Mouse (Mus musculus) kidney, postnatal 0 days (tissue): ENCODE results near the gene Kctd10. TPM values are rescaled to one million over a fixed set of nuclear protein-coding genes. Genes with fewer than 3 reads are reported as not detected.

Experiments
- ATAC-seq: fragments of 200-750 bp; cut with Nextera tagmentation; replicated peaks from 2 replicates; pipeline ENCODE4 v1.8.0; 2017; ENCODE audit warnings: low read depth, moderate number of reproducible peaks, moderate TSS enrichment, moderate library complexity; ENCODE audit not compliant: low FRiP score
- DNase-seq: peaks from one replicate; pipeline ENCODE4 v3.0.0-alpha.2; 2016; ENCODE audit warnings: low spot score
- H3K27ac ChIP-seq: fragments of 300-500 bp; sonication (generic); 2 replicates; pipeline ENCODE4 v1.5.1; 2014; ENCODE audit warnings: mild to moderate bottlenecking
- H3K27me3 ChIP-seq: fragments of 300-500 bp; sonication (generic); 2 replicates; pipeline ENCODE4 v1.6.1; 2014; ENCODE audit warnings: low read length, mixed read lengths; ENCODE audit not compliant: insufficient read depth
- H3K36me3 ChIP-seq: fragments of 300-500 bp; sonication (generic); 2 replicates; pipeline ENCODE4 v1.6.1; 2014; ENCODE audit warnings: low read length, mixed read lengths; ENCODE audit not compliant: insufficient read depth
- H3K4me1 ChIP-seq: fragments of 300-500 bp; sonication (generic); replicated peaks from 2 replicates; pipeline ENCODE4 v1.6.1; 2014; ENCODE audit warnings: antibody characterized with exemption, low read length, mixed read lengths; ENCODE audit not compliant: insufficient read depth
- H3K4me2 ChIP-seq: fragments of 300-500 bp; sonication (generic); 2 replicates; pipeline ENCODE4 v1.6.1; 2014; ENCODE audit warnings: mild to moderate bottlenecking, low read length, moderate library complexity, mixed read lengths
- H3K4me3 ChIP-seq: fragments of 300-500 bp; sonication (generic); replicated peaks from 2 replicates; pipeline ENCODE4 v1.5.1; 2014; ENCODE audit warnings: low read depth, low read length
- H3K9ac ChIP-seq: fragments of 300-500 bp; sonication (generic); 2 replicates; pipeline ENCODE4 v1.6.1; 2014; ENCODE audit warnings: low read depth, low read length
- H3K9me3 ChIP-seq: fragments of 300-500 bp; sonication (generic); replicated peaks from 2 replicates; pipeline ENCODE4 v1.6.1; 2016; ENCODE audit warnings: low read length, inconsistent platforms, mixed read lengths
- CTCF ChIP-seq: IDR thresholded peaks from 2 replicates; pipeline ENCODE4 v1.5.1; 2016; ENCODE audit warnings: antibody characterized with exemption, low read depth, mild to moderate bottlenecking, moderate library complexity
- WGBS: fragments of 180-500 bp; shearing (Covaris S2); extraction: QIAGEN DNeasy Blood & Tissue Kit; methylation state at CpG from one replicate; pipeline ENCODE4 v1.1.7; 2014; 5-methylcytosine and 5-hydroxymethylcytosine counted together
- polyA plus RNA-seq: library from polyadenylated mRNA; unstranded; fragments of >200 nt; fragmentation: Nextera tagmentation; extraction: Ambion mirVana; gene quantifications from 2 replicates; pipeline ENCODE4 v1.2.1, GENCODE M21; 2015

Gene Kctd10
- polyA plus RNA-seq, 1 experiment from 2014 or later = 80.5 TPM

DNA sequence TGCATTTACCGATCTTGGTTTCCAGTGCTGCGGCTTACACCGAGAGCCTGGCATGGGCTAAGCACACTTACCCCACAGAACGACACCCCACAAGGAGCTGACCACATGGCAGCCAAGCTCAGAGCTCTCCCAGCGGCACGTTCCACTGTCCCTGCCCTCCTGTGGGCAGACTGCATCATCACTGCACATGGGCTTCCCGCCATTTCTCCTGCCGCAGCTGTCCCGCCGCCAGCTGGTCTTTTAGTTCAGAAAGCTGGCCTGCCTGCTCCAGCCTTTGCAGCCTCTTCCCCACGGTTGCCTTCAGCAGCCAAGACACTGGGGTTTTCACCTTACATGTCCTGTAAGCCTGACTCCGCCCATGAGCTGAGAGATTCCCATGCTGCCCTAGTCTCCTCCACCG lies 30.1 kb upstream of the Kctd10 start:
- no peak overlapping the region for H3K4me2 ChIP-seq
- no peak overlapping the region for H3K4me3 ChIP-seq
- no peaks in the 10 kb centered on the region for H3K4me1 ChIP-seq
- 83% methylated on average over 13 of the region's 13 CpGs for WGBS
- no peak for ATAC-seq
- no peak for TF ChIP-seq CTCF
- H3K27ac ChIP-seq = no peak overlapping the region
- H3K27me3 ChIP-seq = no peaks in the 10 kb centered on the region
- H3K9ac ChIP-seq = no peak overlapping the region
- no peak for DNase-seq
- H3K36me3 ChIP-seq = peaks cover 81% of the 10 kb centered on the region
- H3K9me3 ChIP-seq = no peaks in the 10 kb centered on the region

DNA sequence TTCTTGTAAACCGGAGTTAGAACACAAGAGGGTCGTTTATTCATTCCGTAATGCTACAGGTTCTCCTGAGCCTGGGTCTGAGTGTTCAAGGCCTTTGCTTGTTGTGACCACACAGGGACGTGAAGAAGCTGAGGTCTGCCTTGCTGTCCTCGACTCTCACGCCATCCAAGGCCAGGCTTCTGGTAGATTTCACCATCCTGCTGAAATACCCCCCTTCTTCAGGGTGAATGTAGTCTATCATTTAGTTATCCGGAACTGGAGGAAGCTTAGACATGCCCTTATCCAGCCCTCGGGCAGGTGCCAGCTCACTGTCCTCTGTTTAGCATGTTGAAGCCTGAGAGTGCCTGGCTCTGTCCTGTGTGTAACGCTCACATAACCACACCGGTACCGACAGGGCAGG lies 28.5 kb upstream of the Kctd10 start:
- H3K9me3 ChIP-seq = no peaks in the 10 kb centered on the region
- 86% methylated on average over 11 of the region's 11 CpGs for WGBS
- no peaks in the 10 kb centered on the region for H3K4me1 ChIP-seq
- TF ChIP-seq CTCF = no peak
- peaks cover 85% of the 10 kb centered on the region for H3K36me3 ChIP-seq
- H3K27me3 ChIP-seq = no peaks in the 10 kb centered on the region
- no peak overlapping the region for H3K27ac ChIP-seq
- DNase-seq (no peak), ATAC-seq (no peak)
- no peak overlapping the region for H3K4me2 ChIP-seq
- no peak overlapping the region for H3K4me3 ChIP-seq
- H3K9ac ChIP-seq = no peak overlapping the region

- Histone ChIP-seq H3K4me3 (no peak overlapping the region), H3K27me3 (no peaks in the 10 kb centered on the region), H3K4me2 (no peak overlapping the region), H3K9me3 (no peaks in the 10 kb centered on the region), H3K4me1 (no peaks in the 10 kb centered on the region), H3K36me3 (peaks cover 96% of the 10 kb centered on the region), H3K27ac (no peak overlapping the region), H3K9ac (no peak overlapping the region)
- no peak for DNase-seq
- no peak for ATAC-seq
- TF ChIP-seq CTCF = no peak
- WGBS = 79% methylated on average over 9 of the region's 9 CpGs
These were observed 27.5 kb upstream of the Kctd10 start for GRCm38 (mm10) chr5:114407810-114408209.

- Histone ChIP-seq H3K4me3 (no peak overlapping the region), H3K27ac (no peak overlapping the region), H3K4me2 (no peak overlapping the region), H3K27me3 (no peaks in the 10 kb centered on the region), H3K9ac (no peak overlapping the region), H3K4me1 (no peaks in the 10 kb centered on the region), H3K9me3 (no peaks in the 10 kb centered on the region), H3K36me3 (peaks cover 97% of the 10 kb centered on the region)
- 76% methylated on average over 10 of the region's 10 CpGs for whole genome bisulfite sequencing
- no peak for ATAC-seq
- no peak for TF ChIP-seq CTCF
- no peak for DNase-seq
These were observed 27.0 kb upstream of the Kctd10 start for GRCm38 (mm10) chr5:114407269-114407668.

DNA sequence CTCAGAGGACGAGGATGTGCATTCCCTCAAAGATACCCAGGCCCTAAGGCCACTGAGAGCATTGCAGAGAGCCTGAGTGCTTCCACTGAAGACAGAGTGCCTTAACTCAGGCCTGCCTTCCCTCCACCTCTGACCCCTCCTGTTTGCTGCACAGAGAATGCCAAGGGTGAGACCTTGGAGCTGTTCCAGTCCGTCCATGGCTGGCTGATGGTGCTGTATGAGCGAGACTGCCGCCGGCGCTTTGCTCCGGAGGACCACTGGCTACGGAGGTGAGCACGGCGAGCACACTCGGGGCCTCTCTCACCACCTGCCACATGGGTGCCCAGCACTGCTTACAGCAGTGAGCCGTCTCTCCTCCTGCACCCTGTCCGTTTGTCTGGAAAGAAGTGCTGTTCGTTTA lies 26.3 kb upstream of the Kctd10 start:
- H3K4me2 ChIP-seq = no peak overlapping the region

GRCm38 (mm10) chr5:114393169-114393568 lies 12.9 kb upstream of the Kctd10 start:
- 70% methylated on average over 9 of the region's 9 CpGs for WGBS
- H3K9ac ChIP-seq = no peak overlapping the region
- TF ChIP-seq CTCF = no peak

More for the DNA sequence above, 26.3 kb upstream of the Kctd10 start:
- ATAC-seq (no peak), DNase-seq (no peak)
- H3K9me3 ChIP-seq = no peaks in the 10 kb centered on the region
- no peaks in the 10 kb centered on the region for H3K27me3 ChIP-seq
- WGBS = 92% methylated on average over 14 of the region's 14 CpGs
- H3K36me3 ChIP-seq = peaks cover 96% of the 10 kb centered on the region
- H3K9ac ChIP-seq = no peak overlapping the region
- H3K4me3 ChIP-seq = no peak overlapping the region
- no peaks in the 10 kb centered on the region for H3K4me1 ChIP-seq
- no peak overlapping the region for H3K27ac ChIP-seq
- TF ChIP-seq CTCF = no peak

DNA sequence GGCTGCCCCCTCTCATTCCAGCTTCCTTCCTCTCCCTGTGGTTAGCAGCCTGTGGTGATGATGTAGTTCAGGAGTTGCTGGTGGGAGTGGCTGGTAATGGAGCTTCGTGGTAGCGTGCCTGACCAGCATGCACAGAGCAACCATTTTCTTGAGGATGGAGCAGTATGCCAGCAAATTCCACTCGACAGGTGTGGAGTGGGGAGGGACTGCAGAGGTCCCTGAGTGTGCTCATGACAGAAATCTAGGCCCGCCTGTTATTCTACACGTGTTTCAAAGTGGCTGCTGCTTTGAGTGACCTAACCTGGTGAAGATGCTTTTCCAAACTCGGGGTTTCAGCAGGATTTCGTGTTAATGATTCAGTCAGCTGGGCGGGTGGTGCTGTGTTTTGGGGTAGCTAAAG lies 4.1 kb upstream of the Kctd10 start:
- H3K4me3 ChIP-seq = no peak overlapping the region
- no peak for TF ChIP-seq CTCF
- no peaks in the 10 kb centered on the region for H3K9me3 ChIP-seq
- DNase-seq = no peak
- H3K4me2 ChIP-seq = no peak overlapping the region
- peaks cover 10% of the 10 kb centered on the region; the same call in 1 of the 2 replicates for H3K4me1 ChIP-seq
- H3K27me3 ChIP-seq = no peaks in the 10 kb centered on the region
- no peak overlapping the region for H3K9ac ChIP-seq
- peaks cover 37% of the 10 kb centered on the region for H3K36me3 ChIP-seq
- no peak for ATAC-seq
- WGBS = 89% methylated on average over 8 of the region's 8 CpGs
- no peak overlapping the region for H3K27ac ChIP-seq

More at GRCm38 (mm10) chr5:114393169-114393568, 12.9 kb upstream of the Kctd10 start:
- ATAC-seq (peak; percentile 52; the same call in 1 of the 2 replicates), DNase-seq (no peak)
- H3K9me3 ChIP-seq = no peaks in the 10 kb centered on the region
- H3K4me2 ChIP-seq = no peak overlapping the region
- no peaks in the 10 kb centered on the region for H3K27me3 ChIP-seq
- H3K4me1 ChIP-seq = no peaks in the 10 kb centered on the region
- H3K27ac ChIP-seq = no peak overlapping the region
- H3K4me3 ChIP-seq = no peak overlapping the region
- peaks cover 68% of the 10 kb centered on the region for H3K36me3 ChIP-seq
